Mouse (Mus musculus): Measurements from ENCODE around the gene Olfr713.

Olfr713 gene

GRCm38 (mm10) chr7:107030874-107031273 lies at the start of gene Olfr713:
Olfr713 (plus strand) TSS chr7:107031174.
- DNase-seq (ENCODE audit: low spot score in 2 of 2) = no peak

GRCm38 (mm10) chr7:106985236-106985635 lies 45.7 kb upstream of the Olfr713 start:
- no peak for DNase-seq (ENCODE audit: low spot score in 2 of 2)

- DNase-seq (ENCODE audit: low spot score in 2 of 2) = no peak
Observed at GRCm38 (mm10) chr7:107000798-107001197, 30.2 kb upstream of the Olfr713 start.

DNA sequence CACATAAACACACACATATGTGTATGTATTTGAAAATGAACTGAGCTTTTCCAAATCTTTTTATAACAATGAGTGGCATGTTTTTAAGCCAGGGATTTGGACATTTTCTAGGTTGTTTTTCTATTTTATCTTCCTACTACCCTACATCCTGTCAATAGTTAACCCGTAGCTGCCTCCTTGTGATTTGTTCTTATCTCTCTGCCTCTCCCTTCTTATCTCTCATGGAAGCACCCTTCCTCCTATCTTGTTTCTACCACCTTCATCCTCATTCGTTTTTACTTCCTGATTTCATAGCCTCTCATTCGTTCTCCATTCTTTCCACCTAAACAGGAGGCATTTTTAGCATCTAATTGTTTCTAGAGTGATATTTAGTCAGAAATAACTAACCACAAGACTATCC lies 26.8 kb upstream of the Olfr713 start:
- no peak for DNase-seq (ENCODE audit: low spot score in 2 of 2)

DNA sequence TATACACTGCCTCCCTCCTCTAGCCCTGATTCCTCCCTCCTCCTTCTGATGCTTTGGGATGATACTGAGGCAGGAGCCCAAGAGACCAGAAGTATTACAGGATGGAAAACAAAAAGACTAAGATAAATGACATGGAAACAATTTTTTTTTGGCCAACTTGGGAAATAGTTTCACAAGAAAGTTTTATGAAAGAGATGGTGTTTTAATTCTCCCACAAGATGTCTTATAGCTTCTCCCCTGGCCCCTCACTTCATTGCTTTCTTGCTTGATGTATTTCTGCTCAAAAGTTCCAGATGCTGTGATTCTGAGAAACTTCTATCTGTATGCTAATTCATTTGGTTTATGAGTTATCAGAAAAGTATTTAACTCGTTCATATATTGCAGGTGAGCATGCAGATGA lies 25.0 kb upstream of the Olfr713 start, which contains the start of gene Olfr2:
Gene Olfr2, minus strand, starts transcription at position 101 of the 400 bp plus-strand sequence.
- DNase-seq (ENCODE audit: low spot score in 2 of 2) = no peak

DNA sequence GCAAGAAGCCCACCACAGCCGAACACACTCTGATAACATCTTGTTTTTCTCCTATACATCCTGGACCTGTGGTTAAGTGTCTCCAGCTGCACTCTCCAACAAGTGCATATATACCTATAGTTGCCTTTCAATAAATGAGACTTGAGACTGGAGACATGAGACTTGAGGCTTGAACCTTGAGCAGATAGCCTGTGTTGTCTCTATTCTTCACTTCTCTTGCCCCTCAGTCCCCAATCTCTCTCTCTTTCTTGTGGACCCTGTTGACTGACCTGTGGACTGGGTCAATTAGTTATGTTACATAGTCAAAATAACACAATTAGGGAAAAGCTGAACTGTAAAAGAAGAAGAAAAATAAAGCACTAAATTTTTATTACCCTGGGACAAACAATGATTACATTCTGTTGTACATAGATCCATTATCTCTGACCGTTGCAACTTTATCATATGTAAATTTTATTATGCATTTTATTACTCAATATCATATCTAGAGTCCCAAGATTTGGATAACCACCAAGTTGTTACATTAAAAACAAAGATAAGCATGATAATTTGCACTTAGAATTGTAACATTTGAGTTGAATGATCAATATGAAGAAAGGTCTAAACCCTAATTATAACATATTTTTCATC lies 9.1 kb downstream of the Olfr713 start:
- DNase-seq (ENCODE audit: low spot score in 2 of 2) = no peak

- DNase-seq (ENCODE audit: low spot score in 2 of 2) = no peak
Observed at GRCm38 (mm10) chr7:107043136-107043535, 12.2 kb downstream of the Olfr713 start.

DNA sequence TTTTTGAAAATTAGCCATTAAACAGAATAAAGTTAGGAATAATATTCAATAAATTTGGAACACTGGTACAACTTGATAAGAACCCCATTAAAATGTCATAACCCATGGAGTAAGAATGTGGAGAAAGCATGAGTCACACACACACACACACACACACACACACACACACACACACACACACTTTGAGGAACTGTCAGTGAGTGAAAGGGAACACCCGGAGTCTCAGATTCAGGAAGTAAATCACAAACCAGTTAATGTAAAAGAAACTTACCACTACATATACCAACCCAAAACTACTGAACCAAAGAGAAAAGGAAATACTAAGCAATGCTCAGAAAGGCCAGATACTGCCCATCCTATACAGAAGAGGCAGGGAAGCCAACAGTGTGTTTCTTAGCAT lies 13.4 kb downstream of the Olfr713 start:
- DNase-seq (ENCODE audit: low spot score in 2 of 2) = no peak

DNA sequence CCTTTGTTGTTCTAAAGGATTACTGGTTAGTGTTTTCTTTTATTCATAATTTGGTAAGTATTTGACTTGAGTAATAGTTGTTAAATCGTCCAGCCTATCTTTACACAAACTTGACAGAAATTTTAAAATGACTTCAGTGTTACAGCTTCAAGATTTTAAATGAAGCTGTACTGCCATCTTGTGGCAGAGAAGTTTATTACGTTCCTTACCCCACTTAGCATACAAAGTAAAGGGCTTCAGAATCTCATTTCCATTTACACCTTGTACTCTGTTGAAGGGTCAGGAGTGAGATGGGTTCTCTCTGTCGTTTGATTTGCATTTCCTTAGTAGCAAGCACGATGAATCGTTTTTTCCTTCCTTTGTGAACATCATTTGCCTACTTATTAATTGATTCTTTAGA lies 14.9 kb downstream of the Olfr713 start:
- DNase-seq (ENCODE audit: low spot score in 2 of 2) = peak in 1 of 2 experiments; percentile 10

GRCm38 (mm10) chr7:107047578-107047977 lies 16.6 kb downstream of the Olfr713 start:
- no peak for DNase-seq (ENCODE audit: low spot score in 2 of 2)

DNA sequence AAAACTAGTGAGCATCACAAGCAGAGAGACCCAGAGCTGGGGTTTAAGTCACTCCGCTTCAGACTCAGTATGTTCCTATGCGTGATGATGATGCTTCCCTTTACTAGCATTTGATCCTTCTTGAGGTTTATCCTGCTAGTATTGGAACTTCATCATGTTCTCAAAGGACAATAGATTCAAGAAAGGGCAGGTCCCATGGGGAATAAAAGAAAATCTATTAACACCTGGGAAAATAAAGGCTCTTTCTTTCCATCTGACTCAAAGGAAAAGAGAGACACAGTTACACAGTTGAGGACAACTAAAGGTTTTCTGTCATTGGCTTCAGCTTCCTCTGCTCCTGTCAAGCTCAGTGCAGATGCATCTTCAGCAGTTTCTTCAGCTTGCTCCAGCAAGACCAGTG lies 39.7 kb downstream of the Olfr713 start, which contains the start of gene Olfr714:
Gene Olfr714, plus strand, starts transcription at position 301 of the 400 bp plus-strand sequence.
- no peak for DNase-seq (ENCODE audit: low spot score in 2 of 2)

Data from spleen, postnatal 14 days (tissue).